Mouse (Mus musculus) midbrain, embryonic 10.5 days (tissue): ENCODE measurements around the gene Gltp. TPM values are rescaled to one million over a fixed set of nuclear protein-coding genes. Genes with fewer than 3 reads are reported as not detected.

Experiments
- DNase-seq: peaks from one replicate; pipeline ENCODE4 v3.0.0-alpha.2; 2017; ENCODE audit warnings: low spot score
- H3K27ac ChIP-seq: fragments of 300-500 bp; sonication (generic); replicated peaks from 2 replicates; pipeline ENCODE4 v1.5.1; 2016; ENCODE audit warnings: mild to moderate bottlenecking
- H3K27me3 ChIP-seq: fragments of 300-500 bp; sonication (generic); 2 replicates; pipeline ENCODE4 v1.6.1; 2016; ENCODE audit warnings: low read depth, mild to moderate bottlenecking; ENCODE audit not compliant: poor library complexity, severe bottlenecking
- H3K36me3 ChIP-seq: fragments of 300-500 bp; sonication (generic); 2 replicates; pipeline ENCODE4 v1.6.1; 2016; ENCODE audit warnings: mild to moderate bottlenecking, moderate library complexity
- H3K4me1 ChIP-seq: fragments of 300-500 bp; sonication (generic); 2 replicates; pipeline ENCODE4 v1.6.1; 2016
- H3K4me3 ChIP-seq: fragments of 300-500 bp; sonication (generic); 2 replicates; pipeline ENCODE4 v1.5.1; 2016; ENCODE audit warnings: mild to moderate bottlenecking, moderate library complexity
- H3K9me3 ChIP-seq: fragments of 300-500 bp; sonication (generic); replicated peaks from 2 replicates; pipeline ENCODE4 v1.6.1; 2016; ENCODE audit warnings: mild to moderate bottlenecking
- WGBS: fragments of 180-500 bp; shearing (Covaris S2); methylation state at CpG from one replicate; pipeline ENCODE4 v1.1.7; 2016; 5-methylcytosine and 5-hydroxymethylcytosine counted together
- polyA plus RNA-seq: library from polyadenylated mRNA; unstranded; fragments of >200 nt; fragmentation: Nextera tagmentation; extraction: Ambion mirVana; gene quantifications from 2 replicates; pipeline ENCODE4 v1.2.1, GENCODE M21; 2016

The Gltp gene
- polyA plus RNA-seq, 1 experiment from 2014 or later: 81.8 TPM

GRCm38 (mm10) chr5:114696939-114697338, 6.2 kb upstream of the Gltp start:
- no peak overlapping the region for H3K27ac ChIP-seq
- H3K9me3 ChIP-seq: no peaks in the 10 kb centered on the region
- no peak overlapping the region for H3K4me3 ChIP-seq
- WGBS: 86% methylated on average over 17 of the region's 17 CpGs
- DNase-seq: no peak
- H3K27me3 ChIP-seq: no peaks in the 10 kb centered on the region
- no peaks in the 10 kb centered on the region for H3K36me3 ChIP-seq
- H3K4me1 ChIP-seq: no peaks in the 10 kb centered on the region

GRCm38 (mm10) chr5:114695775-114696174, 5.0 kb upstream of the Gltp start:
- Histone ChIP-seq H3K9me3 (no peaks in the 10 kb centered on the region), H3K36me3 (no peaks in the 10 kb centered on the region), H3K4me1 (peaks cover 6% of the 10 kb centered on the region), H3K27me3 (no peaks in the 10 kb centered on the region), H3K4me3 (no peak overlapping the region), H3K27ac (no peak overlapping the region)
- 79% methylated on average over 5 of the region's 5 CpGs for WGBS
- DNase-seq: no peak

- DNase-seq: no peak
- no peaks in the 10 kb centered on the region for H3K36me3 ChIP-seq
- H3K4me1 ChIP-seq: peaks cover 38% of the 10 kb centered on the region
- peak overlapping the region; percentile 87 for H3K27ac ChIP-seq
- 21% methylated on average over 16 of the region's 16 CpGs for WGBS
- H3K27me3 ChIP-seq: peaks cover 7% of the 10 kb centered on the region; the same call in 1 of the 2 replicates
- H3K4me3 ChIP-seq: peak overlapping the region; percentile 88
- no peaks in the 10 kb centered on the region for H3K9me3 ChIP-seq
Observed at GRCm38 (mm10) chr5:114689700-114690366, 951 bp downstream of the Gltp start.

DNA sequence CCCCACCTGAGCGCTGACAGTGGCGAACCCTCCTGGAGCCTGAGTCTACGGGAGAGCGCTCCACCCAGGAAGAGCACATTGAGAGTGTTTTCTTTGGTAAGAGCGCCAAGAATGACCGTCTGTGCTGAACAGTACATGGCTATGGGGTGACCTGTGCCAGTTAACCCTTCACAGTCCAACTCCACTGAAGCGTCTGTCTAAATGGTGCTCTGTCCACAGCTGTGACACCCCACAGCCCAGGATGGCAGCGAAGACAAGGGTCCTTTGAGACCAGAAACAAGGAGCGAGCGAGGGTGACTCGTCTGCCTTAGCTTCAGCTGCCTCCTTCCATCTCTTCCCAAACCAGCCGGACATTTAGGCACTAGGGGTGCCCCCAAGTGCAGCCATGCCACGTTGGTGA, 2.1 kb downstream of the Gltp start:
- Histone ChIP-seq H3K27me3 (peaks cover 7% of the 10 kb centered on the region; the same call in 1 of the 2 replicates), H3K4me1 (peaks cover 48% of the 10 kb centered on the region), H3K36me3 (no peaks in the 10 kb centered on the region), H3K9me3 (no peaks in the 10 kb centered on the region), H3K27ac (no peak overlapping the region), H3K4me3 (no peak overlapping the region)
- DNase-seq: no peak
- WGBS: 91% methylated on average over 13 of the region's 13 CpGs

- H3K36me3 ChIP-seq: no peaks in the 10 kb centered on the region
- peaks cover 53% of the 10 kb centered on the region for H3K4me1 ChIP-seq
- H3K9me3 ChIP-seq: no peaks in the 10 kb centered on the region
- no peak overlapping the region for H3K27ac ChIP-seq
- peaks cover 7% of the 10 kb centered on the region; the same call in 1 of the 2 replicates for H3K27me3 ChIP-seq
- DNase-seq: no peak
- no peak overlapping the region for H3K4me3 ChIP-seq
Observed at GRCm38 (mm10) chr5:114687901-114688300, 2.9 kb downstream of the Gltp start.

GRCm38 (mm10) chr5:114686726-114687210, 4.0 kb downstream of the Gltp start:
- no peak overlapping the region for H3K4me3 ChIP-seq
- H3K27me3 ChIP-seq: peaks cover 7% of the 10 kb centered on the region; the same call in 1 of the 2 replicates
- no peaks in the 10 kb centered on the region for H3K36me3 ChIP-seq
- no peaks in the 10 kb centered on the region for H3K9me3 ChIP-seq
- peaks cover 57% of the 10 kb centered on the region for H3K4me1 ChIP-seq
- no peak overlapping the region for H3K27ac ChIP-seq
- no peak for DNase-seq
- WGBS: 71% methylated on average over 7 of the region's 7 CpGs

DNA sequence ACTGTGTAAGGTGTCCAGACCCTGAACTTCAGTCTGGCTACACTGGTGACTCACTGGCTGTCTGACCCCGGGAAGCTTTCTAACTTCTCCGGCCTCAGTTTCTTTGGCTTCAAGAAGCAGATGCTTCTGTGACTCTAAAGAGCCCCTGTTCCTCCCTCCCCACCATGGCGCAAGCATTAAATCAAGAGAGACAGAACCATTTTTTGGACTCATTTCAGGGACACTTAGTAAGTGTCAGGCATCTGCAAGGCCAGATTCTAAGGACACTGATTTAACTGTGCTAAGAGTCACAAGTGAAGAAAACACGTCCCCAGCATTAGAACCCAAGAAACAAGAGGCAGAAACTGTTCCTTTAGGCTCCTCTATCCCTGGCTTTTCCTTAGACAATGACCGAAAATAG, 4.8 kb downstream of the Gltp start:
- DNase-seq: no peak
- peaks cover 54% of the 10 kb centered on the region for H3K4me1 ChIP-seq

GRCm38 (mm10) chr5:114681717-114682116, 9.1 kb downstream of the Gltp start:
- H3K36me3 ChIP-seq: peaks cover 13% of the 10 kb centered on the region
- H3K27me3 ChIP-seq: no peaks in the 10 kb centered on the region
- H3K4me1 ChIP-seq: peaks cover 37% of the 10 kb centered on the region
- no peaks in the 10 kb centered on the region for H3K9me3 ChIP-seq
- WGBS: 87% methylated on average over 8 of the region's 8 CpGs
- H3K4me3 ChIP-seq: no peak overlapping the region
- DNase-seq: no peak
- peak overlapping the region; percentile 9; the same call in 1 of the 2 replicates for H3K27ac ChIP-seq

More for the DNA sequence above, 4.8 kb downstream of the Gltp start:
- Histone ChIP-seq H3K4me3 (no peak overlapping the region), H3K36me3 (no peaks in the 10 kb centered on the region), H3K9me3 (no peaks in the 10 kb centered on the region), H3K27ac (no peak overlapping the region), H3K27me3 (peaks cover 7% of the 10 kb centered on the region; the same call in 1 of the 2 replicates)
- WGBS: 92% methylated on average over 5 of the region's 5 CpGs

DNA sequence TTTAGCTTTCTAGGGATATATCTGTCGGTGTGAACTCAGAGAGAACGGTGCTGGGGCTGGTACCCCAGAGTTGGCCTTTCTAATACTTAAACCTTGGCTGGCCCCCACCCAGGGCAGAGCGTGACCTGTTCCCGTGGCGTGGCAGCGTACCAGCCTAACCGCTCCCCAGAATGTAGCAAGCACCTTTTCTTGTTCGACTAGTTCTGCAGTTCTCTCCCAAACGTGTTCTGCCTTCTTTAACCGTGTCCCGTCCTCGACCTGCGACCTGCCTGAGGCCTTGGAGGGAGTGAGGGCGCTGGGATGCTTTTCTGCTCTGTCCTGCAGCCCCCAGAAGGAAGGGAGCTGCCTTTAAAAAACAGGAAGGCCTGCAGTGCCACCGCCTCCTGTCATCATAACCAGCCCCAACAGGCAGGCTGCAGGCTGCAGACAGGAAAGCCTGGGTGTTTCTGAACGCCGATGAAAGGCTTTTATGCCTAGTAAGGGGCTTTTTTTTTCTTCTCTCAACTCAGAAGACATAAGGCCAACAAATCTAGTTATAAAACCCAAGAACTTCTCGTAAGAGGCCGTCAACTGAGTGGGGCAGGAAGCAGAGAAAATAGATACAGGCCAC, 10.0 kb downstream of the Gltp start:
- peaks cover 37% of the 10 kb centered on the region for H3K4me1 ChIP-seq
- peak overlapping the region; percentile 61 for H3K27ac ChIP-seq
- WGBS: 82% methylated on average over 19 of the region's 19 CpGs

GRCm38 (mm10) chr5:114679841-114680591, 10.8 kb downstream of the Gltp start:
- peak overlapping the region; percentile 61 for H3K27ac ChIP-seq
- 78% methylated on average over 17 of the region's 17 CpGs for WGBS
- peaks cover 26% of the 10 kb centered on the region for H3K36me3 ChIP-seq
- peaks cover 37% of the 10 kb centered on the region for H3K4me1 ChIP-seq
- H3K9me3 ChIP-seq: no peaks in the 10 kb centered on the region
- H3K4me3 ChIP-seq: no peak overlapping the region
- DNase-seq: no peak
- no peaks in the 10 kb centered on the region for H3K27me3 ChIP-seq

More for the DNA sequence above, 10.0 kb downstream of the Gltp start:
- no peaks in the 10 kb centered on the region for H3K27me3 ChIP-seq
- no peak for DNase-seq
- H3K4me3 ChIP-seq: no peak overlapping the region
- H3K9me3 ChIP-seq: no peaks in the 10 kb centered on the region
- peaks cover 23% of the 10 kb centered on the region for H3K36me3 ChIP-seq

GRCm38 (mm10) chr5:114674594-114674993, 16.2 kb downstream of the Gltp start:
- no peak for DNase-seq
- 87% methylated on average over 8 of the region's 8 CpGs for WGBS

DNA sequence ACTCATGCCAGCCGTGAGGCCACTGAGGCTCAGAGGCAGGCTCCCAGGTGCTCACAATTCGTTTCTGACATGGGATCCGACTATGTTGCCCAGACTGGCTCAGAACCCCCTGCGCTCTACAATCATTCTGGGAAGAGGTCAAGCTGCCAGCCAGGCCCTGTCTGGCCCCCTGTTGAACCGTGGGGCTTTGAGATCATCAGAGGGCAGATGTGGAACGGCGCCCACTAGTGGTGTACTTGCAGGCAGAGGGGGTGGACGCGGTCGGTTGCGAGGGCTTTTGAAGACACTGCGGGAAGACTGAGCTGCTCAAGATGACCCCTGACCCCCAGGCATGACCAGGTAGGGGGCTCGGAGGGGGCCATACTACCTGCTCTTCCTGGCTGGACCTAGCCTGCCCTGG, 17.7 kb downstream of the Gltp start:
- Histone ChIP-seq H3K27me3 (peaks cover 6% of the 10 kb centered on the region; the same call in 1 of the 2 replicates), H3K9me3 (no peaks in the 10 kb centered on the region), H3K4me1 (0 out of 2 replicates have a peak, but pooled peaks cover 6% of the 10 kb centered on the region), H3K36me3 (peaks cover 61% of the 10 kb centered on the region), H3K4me3 (no peak overlapping the region), H3K27ac (no peak overlapping the region)
- no peak for DNase-seq
- 88% methylated on average over 13 of the region's 13 CpGs for WGBS

More at GRCm38 (mm10) chr5:114674594-114674993, 16.2 kb downstream of the Gltp start:
- H3K4me1 ChIP-seq: peaks cover 11% of the 10 kb centered on the region
- no peaks in the 10 kb centered on the region for H3K27me3 ChIP-seq
- H3K9me3 ChIP-seq: no peaks in the 10 kb centered on the region
- H3K36me3 ChIP-seq: peaks cover 61% of the 10 kb centered on the region
- no peak overlapping the region for H3K4me3 ChIP-seq
- no peak overlapping the region for H3K27ac ChIP-seq
